Mouse (Mus musculus) lung, embryonic 14.5 days (tissue): ENCODE data around the gene Golga4. TPM values are rescaled to one million over a fixed set of nuclear protein-coding genes. Genes with fewer than 3 reads are reported as not detected.

Experiments used
- ATAC-seq: fragments of 200-750 bp; cut with Nextera tagmentation; 2 replicates; pipeline ENCODE4 v1.8.0; 2017; ENCODE audit warnings: mild to moderate bottlenecking, moderate TSS enrichment, moderate library complexity; ENCODE audit not compliant: insufficient read depth
- DNase-seq: peaks from one replicate; pipeline ENCODE4 v3.0.0-alpha.2; 2015
- H3K27ac ChIP-seq: fragments of 300-500 bp; sonication (generic); 2 replicates; pipeline ENCODE4 v1.5.1; 2014; ENCODE audit warnings: low read depth, mild to moderate bottlenecking, moderate library complexity
- H3K27me3 ChIP-seq: fragments of 300-500 bp; sonication (generic); 2 replicates; pipeline ENCODE4 v1.6.1; 2014; ENCODE audit warnings: low read length, control low read depth; ENCODE audit not compliant: insufficient read depth
- H3K36me3 ChIP-seq: fragments of 300-500 bp; sonication (generic); 2 replicates; pipeline ENCODE4 v1.6.1; 2014; ENCODE audit warnings: control low read depth; ENCODE audit not compliant: insufficient read depth
- H3K4me1 ChIP-seq: fragments of 300-500 bp; sonication (generic); 2 replicates; pipeline ENCODE4 v1.6.1; 2014; ENCODE audit warnings: antibody characterized with exemption, control low read depth; ENCODE audit not compliant: insufficient read depth
- H3K4me2 ChIP-seq: fragments of 300-500 bp; sonication (generic); 2 replicates; pipeline ENCODE4 v1.6.1; 2014; ENCODE audit warnings: mild to moderate bottlenecking
- H3K4me3 ChIP-seq: fragments of 300-500 bp; sonication (generic); 2 replicates; pipeline ENCODE4 v1.5.1; 2014; ENCODE audit warnings: low read depth, low read length
- H3K9ac ChIP-seq: fragments of 300-500 bp; sonication (generic); 2 replicates; pipeline ENCODE4 v1.6.1; 2014
- H3K9me3 ChIP-seq: fragments of 300-500 bp; sonication (generic); 2 replicates; pipeline ENCODE4 v1.6.1; 2016; ENCODE audit warnings: low read depth, low read length, control low read depth
- CTCF ChIP-seq: IDR thresholded peaks from 2 replicates; pipeline ENCODE4 v1.5.1; 2016; ENCODE audit warnings: antibody characterized with exemption, low read depth
- WGBS: fragments of 180-500 bp; shearing (Covaris S2); extraction: QIAGEN DNeasy Blood & Tissue Kit; methylation state at CpG from one replicate; pipeline ENCODE4 v1.1.7; 2014; 5-methylcytosine and 5-hydroxymethylcytosine counted together
- polyA plus RNA-seq: library from polyadenylated mRNA; unstranded; fragments of >200 nt; fragmentation: Nextera tagmentation; extraction: Ambion mirVana; gene quantifications from 2 replicates; pipeline ENCODE4 v1.2.1, GENCODE M21; 2014

The Golga4 gene
- polyA plus RNA-seq, 1 experiment from 2014 or later = 53.3 TPM

DNA sequence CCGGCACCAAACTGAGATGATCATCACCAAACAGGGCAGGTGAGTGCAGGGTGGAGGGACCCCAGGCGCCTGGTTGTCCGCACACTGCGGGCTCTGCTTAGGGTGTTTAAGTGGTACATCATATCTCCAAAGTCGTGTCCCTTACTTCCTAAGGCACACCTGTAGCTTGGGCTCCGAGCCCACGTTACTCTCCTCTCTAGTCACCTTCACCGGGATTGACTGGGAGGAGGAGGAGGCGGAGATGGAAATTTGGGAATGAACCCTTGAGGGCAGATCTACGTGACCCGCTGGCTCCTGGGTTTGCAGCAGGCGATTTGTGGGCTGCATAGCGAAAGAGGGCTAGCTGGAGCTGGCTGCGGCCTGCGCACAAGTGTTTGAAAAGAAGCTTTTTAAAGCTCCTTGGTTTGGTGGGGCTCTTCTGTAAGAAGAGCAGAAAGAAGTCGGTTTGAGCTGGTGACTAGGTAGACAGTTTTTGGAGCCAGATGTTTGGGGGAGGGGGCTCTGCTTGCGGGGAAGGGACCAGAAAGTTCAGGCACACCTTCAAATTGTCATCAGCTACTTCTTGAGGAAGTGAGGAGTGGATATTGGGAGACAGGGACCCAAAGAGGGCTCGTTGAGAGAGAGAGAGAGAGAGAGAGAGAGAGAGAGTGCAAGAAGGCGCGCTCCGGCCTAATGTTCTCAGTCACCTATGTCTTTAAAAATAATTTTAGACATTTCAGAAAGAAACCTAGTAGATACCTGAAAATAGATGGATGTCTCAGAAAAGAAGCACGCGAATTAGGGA is 26.4 kb upstream of the Golga4 start:
- ATAC-seq (no peak), DNase-seq (no peak)
- no peaks in the 10 kb centered on the region for H3K4me1 ChIP-seq
- H3K27me3 ChIP-seq = peaks cover 99% of the 10 kb centered on the region
- peak overlapping the region; percentile 44 for H3K4me3 ChIP-seq
- WGBS = 5% methylated on average over 23 of the region's 23 CpGs
- TF ChIP-seq CTCF = no peak
- no peak overlapping the region for H3K9ac ChIP-seq
- no peaks in the 10 kb centered on the region for H3K9me3 ChIP-seq
- no peak overlapping the region for H3K27ac ChIP-seq
- peak overlapping the region; percentile 72; the same call in 1 of the 2 replicates for H3K4me2 ChIP-seq
- no peaks in the 10 kb centered on the region for H3K36me3 ChIP-seq

GRCm38 (mm10) chr9:118480292-118480690 is 25.8 kb upstream of the Golga4 start:
- ATAC-seq = no peak
- no peak for DNase-seq

GRCm38 (mm10) chr9:118482210-118482609 is 23.9 kb upstream of the Golga4 start:
- H3K4me2 ChIP-seq = no peak overlapping the region
- no peak for TF ChIP-seq CTCF
- H3K9ac ChIP-seq = no peak overlapping the region
- no peak for DNase-seq
- H3K9me3 ChIP-seq = no peaks in the 10 kb centered on the region
- 73% methylated on average over 10 of the region's 10 CpGs for WGBS
- no peaks in the 10 kb centered on the region for H3K36me3 ChIP-seq
- H3K4me1 ChIP-seq = no peaks in the 10 kb centered on the region
- no peak overlapping the region for H3K27ac ChIP-seq
- no peak for ATAC-seq
- H3K4me3 ChIP-seq = no peak overlapping the region
- peaks cover 99% of the 10 kb centered on the region for H3K27me3 ChIP-seq

More at GRCm38 (mm10) chr9:118480292-118480690, 25.8 kb upstream of the Golga4 start:
- Histone ChIP-seq H3K36me3 (no peaks in the 10 kb centered on the region), H3K4me2 (no peak overlapping the region), H3K27ac (no peak overlapping the region), H3K4me1 (no peaks in the 10 kb centered on the region), H3K9ac (no peak overlapping the region), H3K27me3 (peaks cover 99% of the 10 kb centered on the region), H3K4me3 (no peak overlapping the region), H3K9me3 (no peaks in the 10 kb centered on the region)
- 6% methylated on average over 14 of the region's 14 CpGs for WGBS
- no peak for TF ChIP-seq CTCF

DNA sequence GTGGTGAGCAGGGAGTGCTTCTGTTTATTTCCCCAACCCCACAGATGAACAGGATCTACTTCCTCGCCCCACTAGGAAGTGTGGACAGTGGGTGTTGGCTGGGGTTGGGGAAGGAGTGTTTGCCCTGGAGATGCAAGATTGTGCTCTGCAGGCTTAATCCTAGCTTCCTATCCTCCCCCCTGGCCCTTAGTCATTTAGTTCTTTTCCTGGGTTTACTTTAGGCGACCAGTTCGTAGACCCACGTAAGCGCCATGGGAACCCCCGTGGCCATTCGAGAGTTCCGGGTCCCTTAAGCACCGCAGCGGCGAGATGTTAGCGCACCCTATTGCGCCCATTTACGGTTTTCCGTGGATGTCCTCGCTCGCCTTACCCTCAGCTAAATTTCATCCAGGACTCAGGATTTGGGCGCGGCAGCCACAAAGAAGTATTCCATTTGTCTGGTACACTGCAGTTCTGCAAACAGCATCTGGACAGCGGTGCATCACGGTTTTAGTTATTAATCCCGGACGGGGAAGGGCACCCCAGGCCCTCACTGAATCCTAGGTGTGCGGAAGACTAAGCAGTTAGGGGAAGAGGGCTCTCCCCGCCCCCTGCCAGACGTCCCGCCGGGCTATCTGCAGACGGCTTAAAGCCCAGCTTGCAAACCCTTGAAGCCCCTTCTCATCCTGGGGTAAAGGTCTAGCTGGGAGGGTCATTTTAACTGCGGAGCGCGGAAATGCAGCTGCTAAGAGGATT is 19.5 kb upstream of the Golga4 start:
- Histone ChIP-seq H3K27me3 (peaks cover 77% of the 10 kb centered on the region), H3K36me3 (no peaks in the 10 kb centered on the region), H3K4me1 (peaks cover 3% of the 10 kb centered on the region; the same call in 1 of the 2 replicates), H3K9me3 (no peaks in the 10 kb centered on the region), H3K9ac (no peak overlapping the region), H3K4me2 (no peak overlapping the region), H3K4me3 (no peak overlapping the region), H3K27ac (no peak overlapping the region)
- no peak for DNase-seq
- TF ChIP-seq CTCF = no peak
- ATAC-seq = no peak
- 1% methylated on average over 32 of the region's 32 CpGs for WGBS

DNA sequence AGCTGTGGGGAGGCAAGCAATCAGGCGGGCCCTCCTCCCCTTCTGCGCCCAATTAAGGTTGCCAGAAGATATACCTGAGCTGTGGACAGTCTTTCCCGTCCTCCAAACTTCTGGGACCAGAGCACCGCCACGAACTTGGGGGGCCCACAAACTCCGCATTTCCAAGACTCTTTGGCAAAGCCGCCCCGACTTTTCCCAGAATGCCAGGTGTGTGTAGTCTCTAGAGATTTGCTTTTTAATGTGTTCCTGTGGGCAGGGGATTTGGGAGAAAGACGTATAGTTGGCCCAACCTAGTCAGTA is 19.0 kb upstream of the Golga4 start:
- no peak overlapping the region for H3K4me2 ChIP-seq
- no peak overlapping the region for H3K4me3 ChIP-seq
- H3K9ac ChIP-seq = no peak overlapping the region
- H3K27ac ChIP-seq = no peak overlapping the region
- WGBS = 1% methylated on average over 9 of the region's 9 CpGs
- H3K4me1 ChIP-seq = peaks cover 3% of the 10 kb centered on the region; the same call in 1 of the 2 replicates
- DNase-seq (no peak), ATAC-seq (no peak)
- no peaks in the 10 kb centered on the region for H3K9me3 ChIP-seq
- TF ChIP-seq CTCF = no peak
- no peaks in the 10 kb centered on the region for H3K36me3 ChIP-seq
- peaks cover 72% of the 10 kb centered on the region for H3K27me3 ChIP-seq

GRCm38 (mm10) chr9:118487636-118488035 is 18.4 kb upstream of the Golga4 start:
- peak; percentile 39 for DNase-seq

DNA sequence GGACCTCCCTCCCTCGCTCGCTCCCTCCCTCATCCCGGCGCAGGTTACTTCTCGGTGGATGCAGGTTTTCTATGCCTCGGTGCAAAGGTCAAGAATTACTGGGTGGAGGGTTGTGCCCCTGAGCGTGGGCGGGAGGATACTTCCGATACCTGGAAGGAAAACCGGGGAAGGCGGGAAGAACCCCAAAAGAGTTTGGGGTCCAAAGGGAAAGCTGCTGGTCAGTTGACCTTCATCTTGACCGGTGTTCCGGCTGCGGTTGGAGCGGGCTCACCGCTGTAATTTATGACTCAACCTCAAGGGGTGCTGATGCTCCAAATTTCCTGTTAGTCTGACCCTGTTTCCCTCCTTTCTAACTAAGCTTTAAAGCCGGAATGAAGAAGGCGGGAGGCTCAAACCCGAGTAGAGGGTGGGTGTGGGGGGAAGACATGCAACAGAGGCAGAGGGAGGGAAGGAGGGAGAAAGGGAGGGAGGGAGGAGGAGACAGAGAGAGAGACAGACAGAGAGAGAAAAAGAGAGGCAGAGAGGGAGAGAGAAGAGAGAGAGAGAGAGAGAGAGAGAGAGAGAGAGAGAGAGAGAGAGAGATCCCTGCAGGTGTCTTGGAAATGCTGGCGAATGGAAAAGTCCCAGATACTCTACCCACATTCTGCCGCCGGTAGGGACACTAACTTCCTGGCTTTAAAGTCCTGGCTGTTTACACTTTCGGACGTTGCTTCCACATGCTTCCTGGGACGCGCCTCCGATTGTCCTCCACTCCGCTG is 17.8 kb upstream of the Golga4 start:
- peaks cover 3% of the 10 kb centered on the region; the same call in 1 of the 2 replicates for H3K4me1 ChIP-seq
- no peaks in the 10 kb centered on the region for H3K36me3 ChIP-seq
- no peaks in the 10 kb centered on the region for H3K9me3 ChIP-seq
- no peak for ATAC-seq
- H3K4me2 ChIP-seq = peak overlapping the region; percentile 64
- WGBS = under 1% methylated on average over 28 of the region's 28 CpGs
- DNase-seq = peak; percentile 76
- peak; percentile 52 for TF ChIP-seq CTCF
- H3K27me3 ChIP-seq = peaks cover 60% of the 10 kb centered on the region
- no peak overlapping the region for H3K27ac ChIP-seq
- no peak overlapping the region for H3K9ac ChIP-seq
- H3K4me3 ChIP-seq = peak overlapping the region; percentile 29

More at GRCm38 (mm10) chr9:118487636-118488035, 18.4 kb upstream of the Golga4 start:
- WGBS = under 1% methylated on average over 22 of the region's 22 CpGs
- Histone ChIP-seq H3K27ac (no peak overlapping the region), H3K4me1 (peaks cover 3% of the 10 kb centered on the region; the same call in 1 of the 2 replicates), H3K9me3 (no peaks in the 10 kb centered on the region), H3K36me3 (no peaks in the 10 kb centered on the region), H3K27me3 (peaks cover 66% of the 10 kb centered on the region), H3K9ac (no peak overlapping the region), H3K4me3 (peak overlapping the region; percentile 29), H3K4me2 (peak overlapping the region; percentile 64)
- no peak for TF ChIP-seq CTCF
- ATAC-seq = no peak
